Mouse (Mus musculus): ENCODE data around the gene Mis12. TPM values are rescaled to one million over a fixed set of nuclear protein-coding genes. Genes with fewer than 3 reads are reported as not detected.

The Mis12 gene
- polyA plus RNA-seq, 1 experiment from 2014 or later: 26.2 TPM

DNA sequence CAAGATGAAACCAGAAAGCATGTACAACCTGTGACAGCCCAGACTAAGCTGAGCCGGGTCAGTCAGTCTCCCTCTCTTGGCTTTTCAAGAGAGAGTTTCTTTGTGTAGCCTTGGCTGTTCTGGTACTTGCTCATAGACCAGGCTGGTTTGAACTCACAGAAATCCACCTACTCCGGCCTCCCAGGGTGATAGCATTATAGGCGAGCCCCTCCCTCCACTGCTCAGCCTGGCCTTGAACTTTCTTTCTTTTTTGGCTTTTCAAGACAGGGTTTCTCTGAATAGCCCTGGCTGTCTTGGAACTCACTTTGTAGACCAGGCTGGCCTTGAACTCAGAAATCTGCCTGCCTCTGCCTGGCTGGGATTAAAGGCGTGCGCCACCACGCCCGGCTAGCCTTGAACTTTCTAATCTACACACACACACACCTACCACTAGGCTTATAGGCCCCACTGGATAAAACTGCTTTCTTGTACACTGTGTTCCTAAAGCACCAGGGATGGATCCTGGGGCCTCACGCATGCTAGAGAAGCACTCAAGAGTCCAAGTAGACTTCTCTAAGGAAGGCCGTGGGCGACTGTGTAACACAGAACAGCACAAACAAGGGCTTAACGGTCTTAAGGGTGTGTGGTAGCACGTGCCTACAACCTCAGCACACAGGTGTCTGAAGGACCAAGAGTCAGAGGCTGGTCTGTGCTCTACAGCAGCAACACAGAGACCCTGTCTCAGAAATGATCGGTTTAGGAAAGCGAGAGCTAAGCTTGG, 38.5 kb upstream of the Mis12 start:
- no peak for ATAC-seq (replicated peaks; ENCODE audit: extremely low read depth, insufficient read depth, low FRiP score)
- H3K4me1 ChIP-seq (ENCODE audit: control insufficient read depth, insufficient read depth, low read length): peaks cover 11% of the 10 kb centered on the region
- no peaks in the 10 kb centered on the region for H3K9me3 ChIP-seq (replicated peaks; ENCODE audit: control insufficient read depth, low read length)
- H3K27me3 ChIP-seq (ENCODE audit: control insufficient read depth, insufficient read depth, low read length): no peaks in the 10 kb centered on the region
- 88% methylated on average over 14 of the region's 14 CpGs for WGBS
- peak overlapping the region; percentile 90; the same call in 1 of the 2 replicates for H3K4me2 ChIP-seq (ENCODE audit: low read depth, low read length)
- H3K27ac ChIP-seq (ENCODE audit: low read length): no peak overlapping the region
- H3K9ac ChIP-seq (ENCODE audit: low read length): no peak overlapping the region
- peaks cover 43% of the 10 kb centered on the region for H3K36me3 ChIP-seq (ENCODE audit: control insufficient read depth, insufficient read depth)
- H3K4me3 ChIP-seq (ENCODE audit: low read length): no peak overlapping the region

DNA sequence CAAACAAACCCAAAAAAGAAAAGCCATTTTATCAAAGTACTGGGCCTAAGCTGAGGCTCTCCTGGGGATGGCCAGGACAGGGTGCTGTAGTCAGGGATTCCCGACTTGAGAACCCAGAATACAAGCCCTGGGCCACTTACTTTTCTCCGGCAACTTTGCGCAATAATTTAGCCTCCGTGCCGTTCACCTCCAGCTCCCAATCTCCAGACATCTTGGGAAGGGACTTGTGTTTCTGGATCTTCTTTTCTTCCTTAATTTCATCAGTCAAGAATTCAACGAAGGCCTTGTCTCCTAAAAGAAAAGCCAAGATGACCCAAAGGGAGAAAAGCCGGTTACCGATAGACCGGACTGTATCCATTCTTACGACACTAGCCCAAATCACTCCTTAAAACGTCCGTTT, 37.4 kb upstream of the Mis12 start:
- H3K36me3 ChIP-seq (ENCODE audit: control insufficient read depth, insufficient read depth): peaks cover 43% of the 10 kb centered on the region
- peak overlapping the region; percentile 90 for H3K4me2 ChIP-seq (ENCODE audit: low read depth, low read length)
- H3K9me3 ChIP-seq (replicated peaks; ENCODE audit: control insufficient read depth, low read length): no peaks in the 10 kb centered on the region
- H3K4me1 ChIP-seq (ENCODE audit: control insufficient read depth, insufficient read depth, low read length): peaks cover 11% of the 10 kb centered on the region
- H3K27ac ChIP-seq (ENCODE audit: low read length): 0 out of 2 replicates have a peak overlapping the region, but pooled peaks have one; percentile 4
- no peaks in the 10 kb centered on the region for H3K27me3 ChIP-seq (ENCODE audit: control insufficient read depth, insufficient read depth, low read length)
- peak overlapping the region; percentile 97 for H3K4me3 ChIP-seq (ENCODE audit: low read length)
- 4% methylated on average over 12 of the region's 12 CpGs for WGBS
- peak overlapping the region; percentile 87 for H3K9ac ChIP-seq (ENCODE audit: low read length)
- no peak for ATAC-seq (replicated peaks; ENCODE audit: extremely low read depth, insufficient read depth, low FRiP score)

DNA sequence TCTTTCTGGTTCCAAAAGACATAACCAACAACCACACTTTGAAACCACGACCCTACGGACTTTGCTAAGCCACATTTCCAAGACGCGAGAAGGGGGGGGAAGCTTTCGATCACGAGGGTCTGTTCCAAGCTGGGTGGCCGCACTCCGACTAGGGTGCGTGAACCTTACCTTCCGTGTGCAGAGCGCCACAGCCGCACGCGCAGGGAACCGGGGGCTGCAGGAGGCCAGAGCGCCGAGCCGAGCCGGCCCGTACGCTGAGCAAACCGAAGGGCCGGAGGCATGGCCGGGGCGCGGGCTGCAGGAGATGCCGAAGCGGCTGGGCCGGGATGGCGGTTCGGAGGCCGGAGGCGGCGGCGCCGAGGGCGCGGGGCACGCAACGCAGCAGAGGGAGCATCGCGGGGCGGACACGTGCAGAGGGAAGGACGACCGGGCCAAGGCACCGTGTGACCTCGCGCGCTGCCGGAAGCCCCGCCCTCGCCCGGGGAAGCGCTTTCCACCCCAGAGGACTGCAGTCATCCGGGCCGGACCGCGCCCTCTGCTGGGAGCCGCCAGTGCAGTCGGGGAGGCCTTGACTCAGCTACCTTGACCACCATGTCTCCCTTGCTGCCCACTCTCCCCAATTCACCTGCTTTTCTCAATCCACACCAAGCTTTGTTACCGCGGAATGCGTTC, 36.7 kb upstream of the Mis12 start, which contains the start of gene C1qbp:
TSS of gene C1qbp (minus strand) at position 470 of the 672 bp plus-strand sequence.
- WGBS: under 1% methylated on average over 60 of the region's 64 CpGs
- Histone ChIP-seq H3K4me1 (ENCODE audit: control insufficient read depth, insufficient read depth, low read length) (peaks cover 11% of the 10 kb centered on the region), H3K4me3 (ENCODE audit: low read length) (peak within 1 kb of the TSS; percentile 97), H3K27me3 (ENCODE audit: control insufficient read depth, insufficient read depth, low read length) (no peaks in the 10 kb centered on the region), H3K36me3 (ENCODE audit: control insufficient read depth, insufficient read depth) (peaks cover 42% of the 10 kb centered on the region), H3K9me3 (replicated peaks; ENCODE audit: control insufficient read depth, low read length) (no peaks in the 10 kb centered on the region), H3K27ac (ENCODE audit: low read length) (peak within 1 kb of the TSS; percentile 28), H3K9ac (ENCODE audit: low read length) (peak within 1 kb of the TSS; percentile 87), H3K4me2 (ENCODE audit: low read depth, low read length) (peak within 1 kb of the TSS; percentile 90)
- peak; percentile 94 for ATAC-seq (replicated peaks; ENCODE audit: extremely low read depth, insufficient read depth, low FRiP score)

GRCm38 (mm10) chr11:71001167-71001566, 18.2 kb upstream of the Mis12 start:
- ATAC-seq (replicated peaks; ENCODE audit: extremely low read depth, insufficient read depth, low FRiP score): no peak
- no peak overlapping the region for H3K27ac ChIP-seq (ENCODE audit: low read length)
- no peaks in the 10 kb centered on the region for H3K9me3 ChIP-seq (replicated peaks; ENCODE audit: control insufficient read depth, low read length)
- H3K9ac ChIP-seq (ENCODE audit: low read length): no peak overlapping the region
- peaks cover 11% of the 10 kb centered on the region for H3K4me1 ChIP-seq (ENCODE audit: control insufficient read depth, insufficient read depth, low read length)
- H3K27me3 ChIP-seq (ENCODE audit: control insufficient read depth, insufficient read depth, low read length): no peaks in the 10 kb centered on the region
- 83% methylated on average over 4 of the region's 4 CpGs for WGBS
- H3K36me3 ChIP-seq (ENCODE audit: control insufficient read depth, insufficient read depth): peaks cover 24% of the 10 kb centered on the region
- H3K4me3 ChIP-seq (ENCODE audit: low read length): no peak overlapping the region
- H3K4me2 ChIP-seq (ENCODE audit: low read depth, low read length): no peak overlapping the region

- H3K9ac ChIP-seq (ENCODE audit: low read length): peak overlapping the region; percentile 85
- H3K4me1 ChIP-seq (ENCODE audit: control insufficient read depth, insufficient read depth, low read length): peaks cover 11% of the 10 kb centered on the region
- no peaks in the 10 kb centered on the region for H3K27me3 ChIP-seq (ENCODE audit: control insufficient read depth, insufficient read depth, low read length)
- peak overlapping the region; percentile 99 for H3K4me3 ChIP-seq (ENCODE audit: low read length)
- ATAC-seq (replicated peaks; ENCODE audit: extremely low read depth, insufficient read depth, low FRiP score): peak; percentile 74
- H3K27ac ChIP-seq (ENCODE audit: low read length): peak overlapping the region; percentile 86
- peaks cover 16% of the 10 kb centered on the region for H3K36me3 ChIP-seq (ENCODE audit: control insufficient read depth, insufficient read depth)
- peak overlapping the region; percentile 86 for H3K4me2 ChIP-seq (ENCODE audit: low read depth, low read length)
- under 1% methylated on average over 49 of the region's 49 CpGs for WGBS
- no peaks in the 10 kb centered on the region for H3K9me3 ChIP-seq (replicated peaks; ENCODE audit: control insufficient read depth, low read length)
Observed at GRCm38 (mm10) chr11:71003611-71004315, 15.6 kb upstream of the Mis12 start.

DNA sequence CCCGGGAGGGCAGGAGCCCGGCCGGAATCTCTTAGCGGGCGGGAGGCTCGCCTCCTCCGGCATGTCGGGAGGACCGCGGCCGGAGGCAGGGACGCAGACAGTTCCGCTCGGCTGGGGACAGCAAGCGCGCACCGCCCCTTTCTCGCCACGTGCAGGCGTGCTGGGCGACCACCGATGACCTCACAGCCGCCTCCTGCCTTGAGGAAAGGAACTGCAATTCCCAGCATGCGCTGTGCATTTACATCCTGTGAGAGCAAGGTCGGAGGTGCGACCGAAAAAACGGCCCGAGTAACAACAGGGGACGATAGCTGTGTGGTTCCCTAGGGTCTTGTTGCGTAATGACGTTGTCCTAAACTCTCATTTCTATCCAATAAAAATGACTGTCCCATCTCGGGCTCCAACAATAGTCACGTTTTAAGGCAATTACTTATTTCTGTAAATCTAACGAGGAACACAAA, 15.1 kb upstream of the Mis12 start, which contains the start of gene Dhx33:
TSS of gene Dhx33 (minus strand) at position 122 of the 458 bp plus-strand sequence.
- Histone ChIP-seq H3K27ac (ENCODE audit: low read length) (peak within 1 kb of the TSS; percentile 86), H3K9ac (ENCODE audit: low read length) (peak within 1 kb of the TSS; percentile 85), H3K27me3 (ENCODE audit: control insufficient read depth, insufficient read depth, low read length) (no peaks in the 10 kb centered on the region), H3K4me1 (ENCODE audit: control insufficient read depth, insufficient read depth, low read length) (peaks cover 11% of the 10 kb centered on the region), H3K36me3 (ENCODE audit: control insufficient read depth, insufficient read depth) (peaks cover 16% of the 10 kb centered on the region), H3K4me2 (ENCODE audit: low read depth, low read length) (peak within 1 kb of the TSS; percentile 86), H3K4me3 (ENCODE audit: low read length) (peak within 1 kb of the TSS; percentile 99), H3K9me3 (replicated peaks; ENCODE audit: control insufficient read depth, low read length) (no peaks in the 10 kb centered on the region)
- WGBS: under 1% methylated on average over 35 of the region's 35 CpGs
- peak; percentile 96 for ATAC-seq (replicated peaks; ENCODE audit: extremely low read depth, insufficient read depth, low FRiP score)

- peaks cover 11% of the 10 kb centered on the region for H3K4me1 ChIP-seq (ENCODE audit: control insufficient read depth, insufficient read depth, low read length)
- H3K36me3 ChIP-seq (ENCODE audit: control insufficient read depth, insufficient read depth): peaks cover 17% of the 10 kb centered on the region
- peak overlapping the region; percentile 60 for H3K4me2 ChIP-seq (ENCODE audit: low read depth, low read length)
- peak overlapping the region; percentile 99 for H3K4me3 ChIP-seq (ENCODE audit: low read length)
- H3K27ac ChIP-seq (ENCODE audit: low read length): no peak overlapping the region
- ATAC-seq (replicated peaks; ENCODE audit: extremely low read depth, insufficient read depth, low FRiP score): no peak
- no peaks in the 10 kb centered on the region for H3K27me3 ChIP-seq (ENCODE audit: control insufficient read depth, insufficient read depth, low read length)
- H3K9ac ChIP-seq (ENCODE audit: low read length): peak overlapping the region; percentile 66
- H3K9me3 ChIP-seq (replicated peaks; ENCODE audit: control insufficient read depth, low read length): no peaks in the 10 kb centered on the region
- 56% methylated on average over 5 of the region's 5 CpGs for WGBS
Observed at GRCm38 (mm10) chr11:71005046-71005445, 14.4 kb upstream of the Mis12 start.

- Histone ChIP-seq H3K4me3 (ENCODE audit: low read length) (no peak overlapping the region), H3K27ac (ENCODE audit: low read length) (no peak overlapping the region), H3K4me2 (ENCODE audit: low read depth, low read length) (no peak overlapping the region), H3K4me1 (ENCODE audit: control insufficient read depth, insufficient read depth, low read length) (peaks cover 11% of the 10 kb centered on the region), H3K9me3 (replicated peaks; ENCODE audit: control insufficient read depth, low read length) (no peaks in the 10 kb centered on the region), H3K36me3 (ENCODE audit: control insufficient read depth, insufficient read depth) (peaks cover 32% of the 10 kb centered on the region), H3K9ac (ENCODE audit: low read length) (no peak overlapping the region), H3K27me3 (ENCODE audit: control insufficient read depth, insufficient read depth, low read length) (no peaks in the 10 kb centered on the region)
- 85% methylated on average over 6 of the region's 6 CpGs for WGBS
- no peak for ATAC-seq (replicated peaks; ENCODE audit: extremely low read depth, insufficient read depth, low FRiP score)
Observed at GRCm38 (mm10) chr11:71007026-71007425, 12.4 kb upstream of the Mis12 start.
